Comparison of ENCODE assay signal across 28 mouse cellular contexts in genomic region chr3:133403849-133404248, GRCm38 (mm10).
"Had no signal": no experiment of that assay in that cellular context is flagged by ENCODE, and none has a peak within 500 bp of the region (broad histone marks: within the 10 kb centered on the region; RNA-seq: fewer than 3 reads in every experiment).

No protein-coding gene starts in this region.

- H3K4me1 ChIP-seq: embryonic facial prominence, embryonic 10.5 days; embryonic facial prominence, embryonic 12.5 days; embryonic facial prominence, embryonic 13.5 days; embryonic facial prominence, embryonic 15.5 days; forebrain, embryonic 10.5 days; forebrain, embryonic 12.5 days; forebrain, embryonic 13.5 days; forebrain, embryonic 15.5 days had no signal

- ATAC-seq: forebrain, embryonic 13.5 days; forebrain, embryonic 14.5 days; forebrain, embryonic 15.5 days; forebrain, embryonic 16.5 days; forebrain, postnatal 0 days had no signal

- H3K36me3 ChIP-seq: embryonic facial prominence, embryonic 10.5 days; embryonic facial prominence, embryonic 12.5 days; embryonic facial prominence, embryonic 13.5 days; embryonic facial prominence, embryonic 15.5 days; forebrain, embryonic 10.5 days; forebrain, embryonic 12.5 days; forebrain, embryonic 15.5 days had no signal

- H3K9ac ChIP-seq: embryonic facial prominence, embryonic 12.5 days; embryonic facial prominence, embryonic 13.5 days; embryonic facial prominence, embryonic 15.5 days; forebrain, embryonic 12.5 days; forebrain, embryonic 13.5 days; forebrain, embryonic 15.5 days; forebrain, postnatal 0 days had no signal

- H3K4me2 ChIP-seq: embryonic facial prominence, embryonic 12.5 days; embryonic facial prominence, embryonic 13.5 days; embryonic facial prominence, embryonic 15.5 days; forebrain, embryonic 12.5 days; forebrain, embryonic 13.5 days; forebrain, embryonic 15.5 days had no signal

- H3K9me3 ChIP-seq: embryonic facial prominence, embryonic 10.5 days; embryonic facial prominence, embryonic 12.5 days; embryonic facial prominence, embryonic 13.5 days; embryonic facial prominence, embryonic 15.5 days; forebrain, embryonic 10.5 days; forebrain, embryonic 12.5 days; forebrain, embryonic 13.5 days; forebrain, embryonic 15.5 days had no signal

- DNase-seq: cerebellum, adult 18-20 months; cerebellum, adult 2 months; cerebellum, adult 8-10 months; cerebellum, adult 9-10 months; cerebellum, adult 9-11 months; cerebellum, postnatal 10 days; cerebellum, postnatal 14 days; cerebellum, postnatal 25 days; cerebellum, postnatal 36 days; embryo, embryonic 11 days; forebrain, postnatal 0 days; gastrocnemius, adult 2 months; gastrocnemius, postnatal 10 days; gastrocnemius, postnatal 14 days; gastrocnemius, postnatal 25 days; gastrocnemius, postnatal 36 days; heart, adult 18-20 months had no signal

- H3K27me3 ChIP-seq: embryonic facial prominence, embryonic 12.5 days; embryonic facial prominence, embryonic 13.5 days; embryonic facial prominence, embryonic 15.5 days; forebrain, embryonic 12.5 days; forebrain, embryonic 13.5 days; forebrain, embryonic 15.5 days had no signal

- H3K27ac ChIP-seq: embryonic facial prominence, embryonic 10.5 days; embryonic facial prominence, embryonic 12.5 days; embryonic facial prominence, embryonic 13.5 days; embryonic facial prominence, embryonic 15.5 days; forebrain, embryonic 10.5 days; forebrain, embryonic 12.5 days; forebrain, embryonic 13.5 days; forebrain, embryonic 15.5 days; gastrocnemius, adult 2 months had no signal

- H3K4me3 ChIP-seq: embryonic facial prominence, embryonic 10.5 days; embryonic facial prominence, embryonic 12.5 days; embryonic facial prominence, embryonic 13.5 days; embryonic facial prominence, embryonic 15.5 days; erythroblast, embryonic 14.5 days; forebrain, embryonic 10.5 days; forebrain, embryonic 12.5 days; forebrain, embryonic 13.5 days; forebrain, embryonic 15.5 days; gastrocnemius, adult 2 months had no signal
